Mouse (Mus musculus): ENCODE results near the gene Lamb1. TPM values are rescaled to one million over a fixed set of nuclear protein-coding genes. Genes with fewer than 3 reads are reported as not detected.

Lamb1 gene
- total and polyA plus RNA-seq, 3 experiments, result under 0.01 TPM; not detected in 2

DNA sequence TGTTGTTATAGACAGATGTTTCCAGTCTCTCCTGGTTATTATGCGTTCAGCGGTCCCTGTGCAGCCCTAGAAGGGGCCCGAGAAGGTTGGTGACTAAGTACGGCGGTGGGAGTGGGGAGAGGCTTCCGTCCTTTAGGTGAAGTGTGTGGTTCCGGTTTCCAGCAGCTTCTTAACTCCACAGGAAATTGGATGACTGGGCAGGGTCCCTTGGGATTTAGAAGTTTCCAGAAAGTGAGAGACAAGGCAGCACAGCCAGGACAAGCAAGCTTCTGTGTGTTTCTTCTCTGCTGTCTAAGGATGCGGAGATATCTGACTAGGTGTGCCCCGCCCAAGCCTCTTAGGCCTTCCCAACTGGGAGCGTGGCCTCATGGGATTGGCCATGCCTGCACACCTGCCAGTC is 10.4 kb downstream of the Lamb1 start:
- H3K27me3 ChIP-seq (replicated peaks), result no peaks in the 10 kb centered on the region
- H3K79me2 ChIP-seq (replicated peaks; ENCODE audit: control insufficient read depth, extremely low read depth, insufficient read depth, poor library complexity, severe bottlenecking), result no peaks in the 10 kb centered on the region
- H3K36me3 ChIP-seq (replicated peaks in 1 of 2; ENCODE audit: control insufficient read depth in 1 of 2, insufficient read depth in 1 of 2, low read length in 1 of 2), result no peaks in the 10 kb centered on the region
- in situ Hi-C loops (cut with MboI; ENCODE audit: low pct_ligation_motif_present, low pct_unique_long_range_greater_than_20kb, low sequenced_read_pairs), result no loop called here
- no peak overlapping the region for H3K4me2 ChIP-seq (ENCODE audit: insufficient read depth, low read depth, poor library complexity, severe bottlenecking)
- H3K9me3 ChIP-seq (replicated peaks; ENCODE audit: low read length), result no peaks in the 10 kb centered on the region
- H3K4me3 ChIP-seq (replicated peaks in 1 of 3; ENCODE audit: low read depth in 2 of 3, low read length in 2 of 3, poor library complexity in 1 of 3), result no peak overlapping the region
- DNase-seq (ENCODE audit: extremely low read depth), result peak; percentile 2
- TF ChIP-seq CHD1 (IDR thresholded peaks at IDR 0.05; ENCODE audit: low read depth, low read length) (no peak), JUND (conservative IDR thresholded peaks at IDR 0.05; ENCODE audit: low read depth, low read length) (no peak), PAX5 (IDR thresholded peaks at IDR 0.05; ENCODE audit: low read length) (no peak), CHD2 (IDR thresholded peaks at IDR 0.05; ENCODE audit: low read length) (no peak), JUN (IDR thresholded peaks at IDR 0.05; ENCODE audit: insufficient read depth, low read depth, low read length) (no peak), NELFE (IDR thresholded peaks at IDR 0.05; ENCODE audit: low read depth, low read length) (no peak), EP300 (IDR thresholded peaks at IDR 0.05; ENCODE audit: low read length) (no peak), MEF2A (IDR thresholded peaks at IDR 0.05; ENCODE audit: borderline replicate concordance, low read depth, low read length) (no peak), POLR2A (IDR thresholded peaks at IDR 0.05; ENCODE audit: low read depth, low read length) (no peak), ELF1 (IDR thresholded peaks at IDR 0.05; ENCODE audit: low read depth, low read length) (no peak), TCF12 (IDR thresholded peaks at IDR 0.05; ENCODE audit: low read depth, low read length) (no peak), MXI1 (IDR thresholded peaks at IDR 0.05; ENCODE audit: low read depth, low read length) (no peak)
- H3K27ac ChIP-seq (ENCODE audit: insufficient read depth, low read depth), result no peak overlapping the region
- H3K4me1 ChIP-seq (ENCODE audit: control insufficient read depth in 1 of 2, insufficient read depth in 2 of 2), result peaks cover 0 to 3% of the 10 kb centered on the region in 2 experiments; a peak in 1 of 4 replicates
- dilution Hi-C loops (cut with MboI; ENCODE audit: extremely low pct_ligation_motif_present, extremely low pct_unique_long_range_greater_than_20kb, low sequenced_read_pairs), result no loop called here
- H3K9ac ChIP-seq (ENCODE audit: insufficient read depth, low read depth), result no peak overlapping the region

DNA sequence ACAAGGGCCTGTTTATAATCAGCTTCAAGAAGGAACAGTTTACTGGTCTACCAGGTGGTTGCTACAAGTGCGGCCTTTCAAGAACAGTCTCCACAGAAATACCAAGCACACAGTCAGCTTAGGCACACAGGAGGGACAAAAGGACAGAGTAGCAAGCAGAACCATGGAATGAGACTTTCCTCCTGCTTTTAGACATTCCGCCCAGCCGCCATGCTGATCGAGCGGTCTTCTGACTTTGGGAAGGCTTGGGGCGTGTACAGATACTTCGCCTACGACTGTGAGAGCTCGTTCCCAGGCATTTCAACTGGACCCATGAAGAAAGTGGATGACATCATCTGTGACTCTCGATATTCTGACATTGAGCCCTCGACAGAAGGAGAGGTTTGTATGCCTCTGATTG is 13.2 kb downstream of the Lamb1 start:
- H3K4me3 ChIP-seq (replicated peaks in 1 of 3; ENCODE audit: low read depth in 2 of 3, low read length in 2 of 3, poor library complexity in 1 of 3), result no peak overlapping the region
- dilution Hi-C loops (cut with MboI; ENCODE audit: extremely low pct_ligation_motif_present, extremely low pct_unique_long_range_greater_than_20kb, low sequenced_read_pairs) (no loop called here), in situ Hi-C loops (cut with MboI; ENCODE audit: low pct_ligation_motif_present, low pct_unique_long_range_greater_than_20kb, low sequenced_read_pairs) (no loop called here)
- no peaks in the 10 kb centered on the region for H3K36me3 ChIP-seq (replicated peaks in 1 of 2; ENCODE audit: control insufficient read depth in 1 of 2, insufficient read depth in 1 of 2, low read length in 1 of 2)
- no peak overlapping the region for H3K27ac ChIP-seq (ENCODE audit: insufficient read depth, low read depth)
- no peaks in the 10 kb centered on the region for H3K27me3 ChIP-seq (replicated peaks)
- H3K9me3 ChIP-seq (replicated peaks; ENCODE audit: low read length), result no peaks in the 10 kb centered on the region
- no peaks in the 10 kb centered on the region for H3K79me2 ChIP-seq (replicated peaks; ENCODE audit: control insufficient read depth, extremely low read depth, insufficient read depth, poor library complexity, severe bottlenecking)
- no peak for DNase-seq (ENCODE audit: extremely low read depth)
- peaks cover 0 to 3% of the 10 kb centered on the region in 2 experiments; a peak in 1 of 4 replicates for H3K4me1 ChIP-seq (ENCODE audit: control insufficient read depth in 1 of 2, insufficient read depth in 2 of 2)
- H3K4me2 ChIP-seq (ENCODE audit: insufficient read depth, low read depth, poor library complexity, severe bottlenecking), result no peak overlapping the region
- TF ChIP-seq CTCF (conservative IDR thresholded peaks at IDR 0.05 in 1 of 2, IDR thresholded peaks at IDR 0.05 in 1 of 2; ENCODE audit: low read depth in 2 of 2, low read length in 2 of 2) (no peak), ZMIZ1 (IDR thresholded peaks at IDR 0.05; ENCODE audit: low read depth, low read length) (no peak), HCFC1 (IDR thresholded peaks at IDR 0.05; ENCODE audit: low read depth, low read length) (no peak), USF1 (IDR thresholded peaks at IDR 0.05; ENCODE audit: low read depth, low read length) (no peak), UBTF (IDR thresholded peaks at IDR 0.05; ENCODE audit: low read depth, low read length) (no peak), KAT2A (IDR thresholded peaks at IDR 0.05; ENCODE audit: insufficient replicate concordance, low read length) (no peak), IRF4 (IDR thresholded peaks at IDR 0.05; ENCODE audit: low read depth, low read length) (no peak), NRF1 (IDR thresholded peaks at IDR 0.05; ENCODE audit: low read depth, low read length) (no peak), CHD1 (IDR thresholded peaks at IDR 0.05; ENCODE audit: low read depth, low read length) (no peak), JUND (conservative IDR thresholded peaks at IDR 0.05; ENCODE audit: low read depth, low read length) (no peak), E2F4 (IDR thresholded peaks at IDR 0.05; ENCODE audit: insufficient replicate concordance, low read depth, low read length) (no peak), TCF12 (IDR thresholded peaks at IDR 0.05; ENCODE audit: low read depth, low read length) (no peak), EP300 (IDR thresholded peaks at IDR 0.05; ENCODE audit: low read length) (no peak), TBP (conservative IDR thresholded peaks at IDR 0.05; ENCODE audit: low read depth, low read length) (no peak), MYC (IDR thresholded peaks at IDR 0.05; ENCODE audit: low read depth, low read length) (no peak)
- H3K9ac ChIP-seq (ENCODE audit: insufficient read depth, low read depth), result no peak overlapping the region
